Mouse (Mus musculus): ENCODE measurements at regions not wholly inside any gene's neighbourhood (a gene's known extent, or its start where the extent isn't known, plus 50 kb on each side); places are given as distances from the start of the nearest gene placed in this dataset.

DNA sequence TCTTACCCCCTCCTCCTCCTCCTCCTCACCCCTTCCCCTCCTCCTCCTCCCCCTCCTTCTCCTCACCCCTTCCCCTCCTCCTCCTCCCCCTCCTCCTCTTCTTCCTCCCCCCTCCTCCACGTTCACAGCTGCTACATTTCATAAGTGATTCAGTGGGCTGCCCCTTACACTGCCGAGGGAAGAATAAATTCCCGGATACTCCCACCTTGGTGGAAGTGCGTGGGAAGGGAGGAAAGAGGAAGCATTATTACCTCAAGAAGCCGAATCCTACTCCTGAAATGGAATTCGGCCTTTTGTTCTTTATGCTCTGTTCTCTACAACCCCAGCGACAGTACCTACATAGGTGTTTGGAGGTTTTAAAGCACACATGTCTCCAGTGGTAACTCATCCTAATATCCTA, 256.1 kb downstream of the Cd83 start:
- WGBS (ENCODE audit: insufficient replicate concordance): 73% methylated on average over 6 of the region's 7 CpGs
- H3K36me3 ChIP-seq (ENCODE audit: control insufficient read depth, insufficient read depth, low read length): no peaks in the 10 kb centered on the region
- peaks cover 11% of the 10 kb centered on the region for H3K4me1 ChIP-seq (ENCODE audit: control insufficient read depth, insufficient read depth, low read length)
- no peak overlapping the region for H3K4me2 ChIP-seq
- ATAC-seq (replicated peaks; ENCODE audit: insufficient number of reproducible peaks, low FRiP score, low TSS enrichment): no peak
- no peak overlapping the region for H3K27ac ChIP-seq (ENCODE audit: low read depth, low read length)
- H3K9me3 ChIP-seq (replicated peaks; ENCODE audit: control insufficient read depth, low read length): no peaks in the 10 kb centered on the region
- no peak overlapping the region for H3K9ac ChIP-seq (ENCODE audit: low read depth, low read length)
- H3K27me3 ChIP-seq (ENCODE audit: control insufficient read depth, insufficient read depth, low read length): no peaks in the 10 kb centered on the region
- H3K4me3 ChIP-seq (ENCODE audit: low read depth, low read length): no peak overlapping the region

GRCm38 (mm10) chr13:44042730-44043493, 258.3 kb downstream of the Cd83 start:
- Histone ChIP-seq H3K4me1 (ENCODE audit: control insufficient read depth, insufficient read depth, low read length) (peaks cover 13% of the 10 kb centered on the region), H3K9me3 (replicated peaks; ENCODE audit: control insufficient read depth, low read length) (no peaks in the 10 kb centered on the region), H3K36me3 (ENCODE audit: control insufficient read depth, insufficient read depth, low read length) (no peaks in the 10 kb centered on the region), H3K27me3 (ENCODE audit: control insufficient read depth, insufficient read depth, low read length) (no peaks in the 10 kb centered on the region), H3K27ac (ENCODE audit: low read depth, low read length) (no peak overlapping the region), H3K9ac (ENCODE audit: low read depth, low read length) (no peak overlapping the region), H3K4me3 (ENCODE audit: low read depth, low read length) (no peak overlapping the region), H3K4me2 (no peak overlapping the region)
- WGBS (ENCODE audit: insufficient replicate concordance): 55% methylated on average over 9 of the region's 9 CpGs
- ATAC-seq (replicated peaks; ENCODE audit: insufficient number of reproducible peaks, low FRiP score, low TSS enrichment): no peak

- Histone ChIP-seq H3K4me2 (no peak overlapping the region), H3K9me3 (replicated peaks; ENCODE audit: control insufficient read depth, low read length) (no peaks in the 10 kb centered on the region), H3K27ac (ENCODE audit: low read depth, low read length) (no peak overlapping the region), H3K4me3 (ENCODE audit: low read depth, low read length) (no peak overlapping the region), H3K9ac (ENCODE audit: low read depth, low read length) (no peak overlapping the region), H3K27me3 (ENCODE audit: control insufficient read depth, insufficient read depth, low read length) (no peaks in the 10 kb centered on the region), H3K36me3 (ENCODE audit: control insufficient read depth, insufficient read depth, low read length) (no peaks in the 10 kb centered on the region), H3K4me1 (ENCODE audit: control insufficient read depth, insufficient read depth, low read length) (peaks cover 9% of the 10 kb centered on the region)
- ATAC-seq (replicated peaks; ENCODE audit: insufficient number of reproducible peaks, low FRiP score, low TSS enrichment): no peak
- WGBS (ENCODE audit: insufficient replicate concordance): 41% methylated on average over 5 of the region's 5 CpGs
Observed at GRCm38 (mm10) chr13:44043494-44043885, 258.9 kb downstream of the Cd83 start.

GRCm38 (mm10) chr13:44044546-44045216, 260.1 kb downstream of the Cd83 start:
- 80% methylated on average over 23 of the region's 23 CpGs for WGBS (ENCODE audit: insufficient replicate concordance)
- ATAC-seq (replicated peaks; ENCODE audit: insufficient number of reproducible peaks, low FRiP score, low TSS enrichment): no peak
- no peaks in the 10 kb centered on the region for H3K9me3 ChIP-seq (replicated peaks; ENCODE audit: control insufficient read depth, low read length)
- H3K4me3 ChIP-seq (ENCODE audit: low read depth, low read length): no peak overlapping the region
- H3K9ac ChIP-seq (ENCODE audit: low read depth, low read length): no peak overlapping the region
- no peaks in the 10 kb centered on the region for H3K36me3 ChIP-seq (ENCODE audit: control insufficient read depth, insufficient read depth, low read length)
- no peaks in the 10 kb centered on the region for H3K27me3 ChIP-seq (ENCODE audit: control insufficient read depth, insufficient read depth, low read length)
- H3K4me1 ChIP-seq (ENCODE audit: control insufficient read depth, insufficient read depth, low read length): peaks cover 7% of the 10 kb centered on the region; the same call in 1 of the 2 replicates
- H3K27ac ChIP-seq (ENCODE audit: low read depth, low read length): no peak overlapping the region
- no peak overlapping the region for H3K4me2 ChIP-seq

- Histone ChIP-seq H3K9ac (ENCODE audit: low read depth, low read length) (no peak overlapping the region), H3K4me3 (ENCODE audit: low read depth, low read length) (no peak overlapping the region), H3K9me3 (replicated peaks; ENCODE audit: control insufficient read depth, low read length) (no peaks in the 10 kb centered on the region), H3K27me3 (ENCODE audit: control insufficient read depth, insufficient read depth, low read length) (no peaks in the 10 kb centered on the region), H3K27ac (ENCODE audit: low read depth, low read length) (no peak overlapping the region), H3K36me3 (ENCODE audit: control insufficient read depth, insufficient read depth, low read length) (no peaks in the 10 kb centered on the region), H3K4me1 (ENCODE audit: control insufficient read depth, insufficient read depth, low read length) (peaks cover 6% of the 10 kb centered on the region; the same call in 1 of the 2 replicates), H3K4me2 (no peak overlapping the region)
- WGBS (ENCODE audit: insufficient replicate concordance): 19% methylated on average over 2 of the region's 2 CpGs
- ATAC-seq (replicated peaks; ENCODE audit: insufficient number of reproducible peaks, low FRiP score, low TSS enrichment): no peak
Observed at GRCm38 (mm10) chr13:44046436-44046835, 261.9 kb downstream of the Cd83 start.

DNA sequence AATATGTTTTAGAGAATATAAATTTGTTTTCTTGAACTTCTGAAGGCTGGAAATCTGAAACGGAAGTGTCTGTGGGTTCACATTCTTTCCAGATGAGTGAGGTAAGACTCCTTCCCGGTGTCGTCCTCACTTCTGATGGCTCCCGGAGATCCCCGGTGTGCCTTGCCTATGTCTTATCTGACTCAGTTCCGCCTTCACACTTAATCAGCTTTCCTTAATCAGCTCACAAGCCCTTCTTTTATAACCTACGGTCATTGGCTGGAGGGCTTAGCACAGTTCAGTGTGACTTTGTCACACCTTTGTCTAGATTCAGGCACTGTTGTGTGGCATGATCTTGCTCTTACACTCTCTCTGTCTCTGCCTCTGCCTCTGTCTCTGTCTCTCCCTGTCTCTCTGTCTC, 269.6 kb downstream of the Cd83 start:
- H3K9ac ChIP-seq (ENCODE audit: low read depth, low read length): no peak overlapping the region
- H3K4me3 ChIP-seq (ENCODE audit: low read depth, low read length): no peak overlapping the region
- ATAC-seq (replicated peaks; ENCODE audit: insufficient number of reproducible peaks, low FRiP score, low TSS enrichment): no peak
- H3K9me3 ChIP-seq (replicated peaks; ENCODE audit: control insufficient read depth, low read length): no peaks in the 10 kb centered on the region
- H3K27me3 ChIP-seq (ENCODE audit: control insufficient read depth, insufficient read depth, low read length): no peaks in the 10 kb centered on the region
- no peaks in the 10 kb centered on the region for H3K36me3 ChIP-seq (ENCODE audit: control insufficient read depth, insufficient read depth, low read length)
- WGBS (ENCODE audit: insufficient replicate concordance): 35% methylated on average over 7 of the region's 7 CpGs
- no peak overlapping the region for H3K27ac ChIP-seq (ENCODE audit: low read depth, low read length)
- H3K4me1 ChIP-seq (ENCODE audit: control insufficient read depth, insufficient read depth, low read length): peaks cover 22% of the 10 kb centered on the region
- no peak overlapping the region for H3K4me2 ChIP-seq

DNA sequence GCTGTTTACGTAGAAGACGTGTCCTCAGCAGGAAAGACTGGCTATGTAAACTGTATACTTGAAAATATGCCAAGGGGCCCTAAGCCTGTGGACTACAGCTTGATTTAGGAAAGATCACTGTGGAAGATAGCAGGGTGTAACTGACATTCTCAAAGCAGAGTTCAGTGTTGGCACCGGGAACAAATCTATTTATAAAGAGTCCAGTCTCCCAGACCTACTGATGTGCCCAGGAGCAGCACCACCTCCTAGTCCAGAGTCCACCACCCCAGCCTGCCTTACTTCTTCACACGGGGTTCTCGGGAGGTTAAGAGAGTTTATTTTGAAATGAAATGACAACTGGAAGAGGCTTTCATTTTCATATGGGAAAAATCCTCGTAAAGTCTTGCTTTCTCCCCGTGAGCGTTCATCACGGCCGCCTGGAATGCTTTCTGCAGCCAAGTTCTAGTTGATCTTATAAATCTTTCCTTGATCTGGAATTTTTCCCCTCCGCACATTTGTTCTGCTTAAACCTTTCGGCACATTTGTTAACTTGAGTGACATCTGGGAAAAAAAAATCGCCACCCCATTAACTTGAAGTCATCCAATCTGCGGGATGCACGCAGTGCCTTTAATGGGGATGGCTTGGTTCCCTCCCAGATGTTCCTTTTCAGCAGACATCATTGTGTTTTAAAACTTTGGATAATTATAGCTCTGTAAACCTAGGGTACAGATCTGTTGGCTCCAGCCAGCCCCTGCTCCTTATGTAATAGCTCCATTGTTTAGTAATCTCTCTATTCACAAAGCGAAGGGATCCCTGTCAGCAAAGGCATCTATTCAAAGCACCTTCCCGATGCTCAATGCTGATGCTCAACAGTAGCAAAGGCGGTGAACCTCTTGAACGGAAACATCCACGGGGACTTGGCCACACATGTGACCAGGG, 271.3 kb downstream of the Cd83 start:
- Histone ChIP-seq H3K36me3 (ENCODE audit: control insufficient read depth, insufficient read depth, low read length) (no peaks in the 10 kb centered on the region), H3K9ac (ENCODE audit: low read depth, low read length) (no peak overlapping the region), H3K4me2 (0 out of 2 replicates have a peak overlapping the region, but pooled peaks have one; percentile 5), H3K4me3 (ENCODE audit: low read depth, low read length) (no peak overlapping the region), H3K9me3 (replicated peaks; ENCODE audit: control insufficient read depth, low read length) (no peaks in the 10 kb centered on the region), H3K27me3 (ENCODE audit: control insufficient read depth, insufficient read depth, low read length) (no peaks in the 10 kb centered on the region), H3K4me1 (ENCODE audit: control insufficient read depth, insufficient read depth, low read length) (peaks cover 25% of the 10 kb centered on the region), H3K27ac (ENCODE audit: low read depth, low read length) (no peak overlapping the region)
- no peak for ATAC-seq (replicated peaks; ENCODE audit: insufficient number of reproducible peaks, low FRiP score, low TSS enrichment)
- 55% methylated on average over 20 of the region's 20 CpGs for WGBS (ENCODE audit: insufficient replicate concordance)

- H3K36me3 ChIP-seq (ENCODE audit: control insufficient read depth, insufficient read depth, low read length): no peaks in the 10 kb centered on the region
- H3K4me3 ChIP-seq (ENCODE audit: low read depth, low read length): no peak overlapping the region
- peaks cover 26% of the 10 kb centered on the region for H3K4me1 ChIP-seq (ENCODE audit: control insufficient read depth, insufficient read depth, low read length)
- H3K27me3 ChIP-seq (ENCODE audit: control insufficient read depth, insufficient read depth, low read length): no peaks in the 10 kb centered on the region
- ATAC-seq (replicated peaks; ENCODE audit: insufficient number of reproducible peaks, low FRiP score, low TSS enrichment): no peak
- no peak overlapping the region for H3K4me2 ChIP-seq
- WGBS (ENCODE audit: insufficient replicate concordance): 78% methylated on average over 9 of the region's 9 CpGs
- no peaks in the 10 kb centered on the region for H3K9me3 ChIP-seq (replicated peaks; ENCODE audit: control insufficient read depth, low read length)
- no peak overlapping the region for H3K27ac ChIP-seq (ENCODE audit: low read depth, low read length)
- H3K9ac ChIP-seq (ENCODE audit: low read depth, low read length): no peak overlapping the region
Observed at GRCm38 (mm10) chr13:44056716-44057115, 272.1 kb downstream of the Cd83 start.
